Mouse (Mus musculus) adrenal gland, adult (tissue): ENCODE data around the gene Gm10408.
"Not testable (repeated sequence)": the region's sequence is repeated elsewhere in the genome, so short reads cannot be mapped to it uniquely, and the experiment has no call there.

Experiments
- DNase-seq, 2 experiments: peaks; one replicate each; pipeline ENCODE4 v3.0.0; 2022 to 2023; ENCODE audit warnings: low spot score in 1 of 2; ENCODE audit not compliant: inconsistent age in 2 of 2

Gene Gm10408

GRCm38 (mm10) chr14:3449079-3449478 is at the start of gene Gm10408:
Gene Gm10408, plus strand, starts transcription at chr14:3449379.
- DNase-seq = not testable (repeated sequence)

DNA sequence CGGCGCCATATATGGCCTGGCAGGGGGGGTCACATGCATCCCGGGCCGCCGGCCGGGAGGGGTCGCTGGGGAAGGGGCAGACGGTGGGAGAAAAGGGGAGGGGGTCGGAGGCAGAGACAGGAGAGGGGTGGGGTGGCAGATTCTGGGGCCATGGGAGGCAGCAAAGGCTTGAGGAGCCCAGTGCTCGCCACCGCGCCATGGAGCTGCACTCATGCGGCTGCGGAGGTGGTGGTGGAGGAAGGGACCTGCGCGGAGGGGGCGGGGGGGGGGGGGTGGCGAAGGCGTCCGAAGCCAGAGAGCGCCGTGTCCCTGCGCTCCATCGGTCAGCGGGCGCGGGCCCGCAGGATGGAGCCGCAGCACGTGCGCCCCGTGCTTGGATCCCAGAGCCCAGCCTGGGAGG is 36.9 kb upstream of the Gm10408 start, which contains the start of gene Gm10409:
Gene Gm10409, plus strand, starts transcription at position 301 of the 400 bp plus-strand sequence.
- DNase-seq = not testable (repeated sequence)

GRCm38 (mm10) chr14:3427803-3428202 is 21.4 kb upstream of the Gm10408 start, which contains the start of gene Gm3005:
Gene Gm3005, plus strand, starts transcription at chr14:3428103.
- DNase-seq = not testable (repeated sequence)
